Mouse (Mus musculus) induced T-regulatory cell, adult 2 months (primary cell): ENCODE results near the gene Wbp1.
A peak's percentile ranks its signal among the peaks of the same experiment; 100 is the strongest.

Experiments
- DNase-seq: peaks from one replicate; pipeline ENCODE4 v3.0.0-alpha.2; 2012; ENCODE audit warnings: low read depth

Gene Wbp1

GRCm38 (mm10) chr6:83140044-83140443 lies 18.7 kb upstream of the Wbp1 start:
- no peak for DNase-seq

GRCm38 (mm10) chr6:83138056-83138455 lies 16.7 kb upstream of the Wbp1 start:
- DNase-seq = peak; percentile 40

GRCm38 (mm10) chr6:83137576-83137950 lies 16.2 kb upstream of the Wbp1 start:
- no peak for DNase-seq

GRCm38 (mm10) chr6:83136881-83137575 lies 15.7 kb upstream of the Wbp1 start:
- no peak for DNase-seq

- no peak for DNase-seq
Observed at GRCm38 (mm10) chr6:83136291-83136880, 15.0 kb upstream of the Wbp1 start.

- DNase-seq = peak; percentile 36
Observed at GRCm38 (mm10) chr6:83135571-83136161, 14.3 kb upstream of the Wbp1 start.

GRCm38 (mm10) chr6:83134951-83135513 lies 13.7 kb upstream of the Wbp1 start, which contains the start of gene Rtkn:
TSS of gene Rtkn (plus strand) at chr6:83135463.
- DNase-seq = no peak

- DNase-seq = no peak
Observed at GRCm38 (mm10) chr6:83134226-83134625, 12.9 kb upstream of the Wbp1 start.

- DNase-seq = no peak
Observed at GRCm38 (mm10) chr6:83132176-83132919, 11.0 kb upstream of the Wbp1 start.

- DNase-seq = no peak
Observed at GRCm38 (mm10) chr6:83131469-83132034, 10.2 kb upstream of the Wbp1 start.

- DNase-seq = peak; percentile 30
Observed at GRCm38 (mm10) chr6:83127419-83127818, 6.1 kb upstream of the Wbp1 start.

GRCm38 (mm10) chr6:83125331-83125730 lies 4.0 kb upstream of the Wbp1 start, which contains the start of gene Ino80b:
TSS of gene Ino80b (minus strand) at chr6:83125431.
- DNase-seq = no peak

- peak; percentile 98 for DNase-seq
Observed at GRCm38 (mm10) chr6:83124851-83125312, 3.5 kb upstream of the Wbp1 start.

GRCm38 (mm10) chr6:83122961-83123360 lies 1.6 kb upstream of the Wbp1 start:
- DNase-seq = no peak

- peak; percentile 23 for DNase-seq
Observed at GRCm38 (mm10) chr6:83121863-83122710, 728 bp upstream of the Wbp1 start.

- no peak for DNase-seq
Observed at GRCm38 (mm10) chr6:83119734-83120051, 1.7 kb downstream of the Wbp1 start.

- DNase-seq = peak; percentile 32
Observed at GRCm38 (mm10) chr6:83118825-83119733, 2.3 kb downstream of the Wbp1 start.

GRCm38 (mm10) chr6:83118369-83118768 lies 3.0 kb downstream of the Wbp1 start:
- no peak for DNase-seq

- DNase-seq = no peak
Observed at GRCm38 (mm10) chr6:83117616-83118015, 3.7 kb downstream of the Wbp1 start.

GRCm38 (mm10) chr6:83117165-83117438 lies 4.3 kb downstream of the Wbp1 start:
- DNase-seq = no peak
